Mouse (Mus musculus) right cerebral cortex, adult 2 months (tissue): ENCODE results near the gene Nfasc.

Source experiments
- DNase-seq, 2 experiments: peaks; one replicate each; pipeline ENCODE4 v3.0.0; 2021 to 2022; ENCODE audit warnings: low spot score in 2 of 2

Gene Nfasc

GRCm38 (mm10) chr1:132733873-132734447 is 7.6 kb downstream of the Nfasc start:
- DNase-seq: no peak

- peak; percentile 59 for DNase-seq
Measured at GRCm38 (mm10) chr1:132732307-132732706, 9.3 kb downstream of the Nfasc start.

- DNase-seq: peak in 1 of 2 experiments; percentile 49
Measured at GRCm38 (mm10) chr1:132727548-132727947, 14.0 kb downstream of the Nfasc start.

- DNase-seq: no peak
Measured at GRCm38 (mm10) chr1:132722362-132722761, 19.2 kb downstream of the Nfasc start.

- DNase-seq: no peak
Measured at GRCm38 (mm10) chr1:132721266-132721665, 20.3 kb downstream of the Nfasc start.

- peak; percentile 46 to 55 for DNase-seq
Measured at GRCm38 (mm10) chr1:132718225-132718624, 23.4 kb downstream of the Nfasc start.

- DNase-seq: no peak
Measured at GRCm38 (mm10) chr1:132715044-132715443, 26.6 kb downstream of the Nfasc start.

GRCm38 (mm10) chr1:132709419-132709818 is 32.2 kb downstream of the Nfasc start:
- no peak for DNase-seq

GRCm38 (mm10) chr1:132707301-132707700 is 34.3 kb downstream of the Nfasc start:
- no peak for DNase-seq

GRCm38 (mm10) chr1:132703467-132703866 is 38.1 kb downstream of the Nfasc start:
- DNase-seq: no peak

- DNase-seq: no peak
Measured at GRCm38 (mm10) chr1:132696926-132697325, 44.7 kb downstream of the Nfasc start.

GRCm38 (mm10) chr1:132696232-132696631 is 45.4 kb downstream of the Nfasc start:
- DNase-seq: no peak

- no peak for DNase-seq
Measured at GRCm38 (mm10) chr1:132694007-132694406, 47.6 kb downstream of the Nfasc start.

GRCm38 (mm10) chr1:132689181-132689580 is 52.4 kb downstream of the Nfasc start:
- no peak for DNase-seq

GRCm38 (mm10) chr1:132678935-132679334 is 62.7 kb downstream of the Nfasc start:
- DNase-seq: no peak

- DNase-seq: no peak
Measured at GRCm38 (mm10) chr1:132678076-132678475, 63.5 kb downstream of the Nfasc start.

GRCm38 (mm10) chr1:132672704-132673103 is 68.9 kb downstream of the Nfasc start:
- DNase-seq: no peak

GRCm38 (mm10) chr1:132669200-132669599 is 72.4 kb downstream of the Nfasc start:
- no peak for DNase-seq

GRCm38 (mm10) chr1:132660354-132660753 is 81.2 kb downstream of the Nfasc start:
- no peak for DNase-seq

GRCm38 (mm10) chr1:132659604-132660003 is 82.0 kb downstream of the Nfasc start:
- peak; percentile 52 to 59 for DNase-seq

GRCm38 (mm10) chr1:132655611-132656010 is 86.0 kb downstream of the Nfasc start:
- DNase-seq: peak in 1 of 2 experiments; percentile 44

- DNase-seq: no peak
Measured at GRCm38 (mm10) chr1:132654769-132655168, 86.8 kb downstream of the Nfasc start.

- peak; percentile 59 to 65 for DNase-seq
Measured at GRCm38 (mm10) chr1:132653841-132654457, 87.6 kb downstream of the Nfasc start.

GRCm38 (mm10) chr1:132653161-132653560 is 88.4 kb downstream of the Nfasc start:
- no peak for DNase-seq
